Mouse (Mus musculus) yolk sac, embryonic 10.5 days (tissue): ENCODE measurements around the gene Prr19.

ENCODE experiments used
- DNase-seq: peaks from one replicate; pipeline ENCODE4 v3.0.0-alpha.2; 2017; ENCODE audit warnings: low spot score

Gene Prr19

GRCm38 (mm10) chr7:25293191-25293739 is 7.9 kb upstream of the Prr19 start:
- no peak for DNase-seq

GRCm38 (mm10) chr7:25294495-25294894 is 6.7 kb upstream of the Prr19 start:
- no peak for DNase-seq

- no peak for DNase-seq
Measured at GRCm38 (mm10) chr7:25294960-25295722, 6.1 kb upstream of the Prr19 start.

- DNase-seq, result no peak
Measured at GRCm38 (mm10) chr7:25296945-25297453, 4.2 kb upstream of the Prr19 start.

GRCm38 (mm10) chr7:25297454-25298325 is 3.5 kb upstream of the Prr19 start, which contains the start of gene Pafah1b3:
Pafah1b3 (minus strand) TSS chr7:25297986.
- peak; percentile 95 for DNase-seq

- DNase-seq, result no peak
Measured at GRCm38 (mm10) chr7:25303003-25303684, 1.9 kb downstream of the Prr19 start.

- DNase-seq, result no peak
Measured at GRCm38 (mm10) chr7:25303685-25304006, 2.4 kb downstream of the Prr19 start.

GRCm38 (mm10) chr7:25305481-25305880 is 4.3 kb downstream of the Prr19 start:
- DNase-seq, result no peak

- DNase-seq, result peak; percentile 66
Measured at GRCm38 (mm10) chr7:25305956-25306613, 4.9 kb downstream of the Prr19 start, which contains the start of gene Tmem145. Tmem145 (plus strand) TSS chr7:25306106.

GRCm38 (mm10) chr7:25306614-25306996 is 5.4 kb downstream of the Prr19 start:
- no peak for DNase-seq

GRCm38 (mm10) chr7:25308702-25309318 is 7.6 kb downstream of the Prr19 start:
- DNase-seq, result no peak

GRCm38 (mm10) chr7:25309425-25309824 is 8.2 kb downstream of the Prr19 start:
- DNase-seq, result no peak

GRCm38 (mm10) chr7:25311193-25311592 is 10.0 kb downstream of the Prr19 start:
- DNase-seq, result no peak

GRCm38 (mm10) chr7:25313325-25313724 is 12.1 kb downstream of the Prr19 start:
- DNase-seq, result no peak

GRCm38 (mm10) chr7:25314606-25315305 is 13.5 kb downstream of the Prr19 start:
- no peak for DNase-seq

GRCm38 (mm10) chr7:25315306-25316041 is 14.3 kb downstream of the Prr19 start:
- DNase-seq, result no peak

GRCm38 (mm10) chr7:25316532-25317445 is 15.6 kb downstream of the Prr19 start, which contains the start of gene Megf8:
Megf8 (plus strand) TSS chr7:25317164.
- peak; percentile 97 for DNase-seq

GRCm38 (mm10) chr7:25317446-25317999 is 16.3 kb downstream of the Prr19 start:
- DNase-seq, result no peak
